Mouse (Mus musculus): Measurements from ENCODE around the gene Gm17490.
A peak's percentile ranks its signal among the peaks of the same experiment; 100 is the strongest.

- no peak for TF ChIP-seq POLR2A (IDR thresholded peaks at IDR 0.05; ENCODE audit: borderline replicate concordance, extremely low read depth, low read depth, low read length)
- TF ChIP-seq CTCF (IDR thresholded peaks at IDR 0.05; ENCODE audit: insufficient read depth, low read length) = peak; percentile 88
Observed at GRCm38 (mm10) chr2:11663961-11664360, 37.9 kb upstream of the Gm17490 start.
